Mouse (Mus musculus): Measurements from ENCODE around the gene Npas3.

- TF ChIP-seq CTCF (IDR thresholded peaks at IDR 0.05; ENCODE audit: control insufficient read depth, insufficient read depth, insufficient read length), result no peak
- no peak for TF ChIP-seq MYOG (IDR thresholded peaks at IDR 0.05; ENCODE audit: control insufficient read depth, extremely low read depth, insufficient read length)
- TF ChIP-seq MAX (IDR thresholded peaks at IDR 0.05), result no peak
These were observed at the start of gene Npas3 for GRCm38 (mm10) chr12:53248101-53248727.

Data from C2C12 (cell line).